Mouse (Mus musculus) lung, postnatal 10 days (tissue): ENCODE measurements around the gene Speer4a.
"Not testable (repeated sequence)": the region's sequence is repeated elsewhere in the genome, so short reads cannot be mapped to it uniquely, and the experiment has no call there.

ENCODE experiments used
- DNase-seq: peaks from one replicate; pipeline ENCODE4 v3.0.0; 2021

Speer4a gene

DNA sequence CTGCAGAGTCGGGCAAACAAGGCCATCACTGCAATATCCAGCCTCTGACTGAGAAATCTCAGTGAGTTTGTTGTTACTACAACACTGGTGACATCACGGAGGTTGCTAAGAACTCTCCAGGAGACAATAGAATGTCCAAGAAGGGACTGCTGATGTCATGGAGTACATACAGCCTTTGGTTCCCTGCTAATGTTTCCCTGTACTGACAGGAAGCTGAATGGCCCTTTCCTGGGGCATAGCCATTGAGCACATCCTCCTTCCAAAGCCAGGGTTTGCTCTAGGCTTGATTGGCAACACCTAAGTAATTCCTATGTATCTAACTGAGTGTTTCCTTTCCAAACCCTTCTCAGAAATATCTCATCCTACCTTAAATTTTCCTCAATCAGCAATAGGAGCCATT lies at the start of gene Speer4a:
Gene Speer4a (minus strand): TSS at position 101 of the 400 bp plus-strand sequence.
- DNase-seq = not testable (repeated sequence)

DNA sequence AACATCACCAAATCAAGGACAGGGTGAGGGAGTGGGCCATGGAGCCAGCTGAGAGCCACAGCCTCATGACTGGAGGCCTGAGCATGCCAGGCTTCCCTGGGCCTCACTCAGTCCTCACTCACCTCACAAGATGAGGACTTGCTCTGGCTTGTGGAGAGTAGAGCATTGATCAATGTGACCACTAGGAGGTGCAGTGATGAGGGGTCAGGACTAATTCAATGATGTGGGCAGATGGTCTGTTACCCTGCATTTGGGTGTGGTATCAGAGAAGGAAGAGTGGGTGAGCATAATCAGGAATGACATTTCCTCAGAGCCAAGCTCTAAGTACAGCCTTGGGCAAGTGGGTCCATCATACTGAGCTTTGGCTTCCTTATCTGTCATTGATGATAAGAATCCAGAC lies 39.7 kb upstream of the Speer4a start:
- DNase-seq = not testable (repeated sequence)

DNA sequence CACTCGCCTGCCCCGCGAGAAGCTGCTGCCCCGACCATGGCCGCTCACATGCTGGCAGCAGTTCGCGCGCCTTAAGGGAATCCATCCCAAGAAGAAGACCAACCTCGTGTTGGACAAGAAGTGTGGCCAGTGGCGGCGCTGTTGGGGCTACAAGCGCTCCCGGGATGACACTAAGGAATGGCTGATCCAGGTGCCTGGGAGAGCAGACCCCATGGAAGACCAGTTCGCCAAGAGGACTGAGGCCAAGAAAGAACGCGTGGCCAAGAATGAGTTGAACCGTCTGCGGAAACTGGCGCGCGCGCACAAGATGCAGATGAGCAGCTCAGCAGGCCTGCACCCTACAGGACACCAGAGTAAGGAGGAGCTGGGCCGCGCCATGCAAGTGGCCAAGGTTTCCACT lies 31.4 kb upstream of the Speer4a start:
- DNase-seq = no peak

DNA sequence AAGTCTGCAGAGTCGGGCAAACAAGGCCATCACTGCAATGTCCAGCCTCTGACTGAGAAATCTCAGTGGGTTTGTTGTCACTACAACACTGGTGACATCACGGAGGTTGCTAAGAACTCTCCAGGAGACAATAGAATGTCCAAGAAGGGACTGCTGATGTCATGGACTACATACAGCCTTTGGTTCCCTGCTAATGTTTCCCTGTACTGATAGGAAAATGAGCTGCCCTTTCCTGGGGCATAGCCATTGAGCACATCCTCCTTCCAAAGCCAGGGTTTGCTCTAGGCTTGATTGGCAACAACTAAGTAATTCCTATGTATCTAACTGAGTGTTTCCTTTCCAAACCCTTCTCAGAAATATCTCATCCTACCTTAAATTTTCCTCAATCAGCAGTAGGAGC lies 19.1 kb upstream of the Speer4a start, which contains the start of gene Gm7347:
Gene Gm7347 (minus strand): TSS at position 101 of the 400 bp plus-strand sequence.
- not testable (repeated sequence) for DNase-seq

DNA sequence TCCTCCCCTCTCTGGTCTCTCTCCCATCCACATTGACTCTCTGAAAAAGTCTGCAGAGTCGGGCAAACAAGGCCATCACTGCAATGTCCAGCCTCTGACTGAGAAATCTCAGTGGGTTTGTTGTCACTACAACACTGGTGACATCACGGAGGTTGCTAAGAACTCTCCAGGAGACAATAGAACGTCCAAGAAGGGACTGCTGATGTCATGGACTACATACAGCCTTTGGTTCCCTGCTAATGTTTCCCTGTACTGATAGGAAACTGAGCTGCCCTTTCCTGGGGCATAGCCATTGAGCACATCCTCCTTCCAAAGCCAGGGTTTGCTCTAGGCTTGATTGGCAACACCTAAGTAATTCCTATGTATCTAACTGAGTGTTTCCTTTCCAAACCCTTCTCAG lies 16.5 kb downstream of the Speer4a start, which contains the start of gene Gm5862:
Gene Gm5862 (minus strand): TSS at position 101 of the 400 bp plus-strand sequence.
- DNase-seq = not testable (repeated sequence)

DNA sequence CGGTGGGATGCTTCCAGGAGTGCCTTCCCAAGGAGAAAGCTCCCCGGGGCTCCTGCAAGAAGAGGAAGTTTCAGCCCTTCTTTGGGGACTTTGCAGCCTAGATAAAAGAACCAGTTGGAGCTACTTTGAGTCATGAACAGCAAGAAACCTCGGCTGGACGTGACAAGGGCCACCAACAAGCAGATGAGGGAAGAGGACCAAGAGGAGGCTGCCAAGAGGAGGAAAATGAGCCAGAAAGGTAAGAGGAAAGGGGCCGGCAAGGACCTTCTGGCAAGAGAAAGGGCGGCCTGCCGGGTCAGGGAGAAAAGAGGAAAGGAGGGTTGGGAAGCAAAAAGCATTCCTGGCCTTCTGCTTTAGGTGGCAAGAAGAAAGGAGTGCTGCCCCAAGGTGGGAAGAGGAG lies 31.7 kb downstream of the Speer4a start:
- not testable (repeated sequence) for DNase-seq

DNA sequence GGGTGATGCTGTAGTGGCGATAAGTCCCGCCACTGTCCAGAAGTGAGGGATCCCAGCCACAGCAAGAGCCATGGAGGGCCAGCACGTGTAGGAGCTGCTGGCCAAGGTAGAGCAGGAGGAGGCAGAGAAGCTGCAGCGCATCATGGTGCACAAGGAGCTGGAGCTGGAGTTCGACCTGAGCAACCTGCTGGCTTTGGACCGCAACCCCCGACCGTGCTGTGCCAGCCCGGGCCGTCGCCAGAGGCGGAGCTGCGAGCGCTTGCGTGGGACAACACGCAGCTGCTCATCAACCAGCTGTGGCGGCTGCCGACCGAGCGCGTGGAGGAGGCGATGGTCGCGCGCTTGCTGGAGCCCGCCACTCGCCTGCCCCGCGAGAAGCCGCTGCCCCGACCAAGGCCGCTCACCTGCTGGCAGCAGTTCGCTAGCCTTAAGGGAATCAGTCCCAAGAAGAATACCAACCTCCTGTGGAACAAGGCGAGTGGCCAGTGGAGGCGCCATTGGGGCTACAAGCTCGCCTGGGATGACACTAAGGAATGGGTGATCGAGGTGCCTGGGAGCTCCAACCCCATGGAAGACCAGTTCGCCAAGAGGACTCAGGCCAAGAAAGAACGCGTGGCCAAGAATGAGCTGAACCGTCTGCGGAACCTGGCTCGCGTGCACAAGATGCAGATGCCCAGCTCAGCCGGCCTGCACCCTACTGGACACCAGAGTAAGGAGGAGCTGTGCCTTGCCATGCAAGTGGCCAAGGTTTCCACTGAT lies 32.2 kb downstream of the Speer4a start:
- peak; percentile 1 for DNase-seq

DNA sequence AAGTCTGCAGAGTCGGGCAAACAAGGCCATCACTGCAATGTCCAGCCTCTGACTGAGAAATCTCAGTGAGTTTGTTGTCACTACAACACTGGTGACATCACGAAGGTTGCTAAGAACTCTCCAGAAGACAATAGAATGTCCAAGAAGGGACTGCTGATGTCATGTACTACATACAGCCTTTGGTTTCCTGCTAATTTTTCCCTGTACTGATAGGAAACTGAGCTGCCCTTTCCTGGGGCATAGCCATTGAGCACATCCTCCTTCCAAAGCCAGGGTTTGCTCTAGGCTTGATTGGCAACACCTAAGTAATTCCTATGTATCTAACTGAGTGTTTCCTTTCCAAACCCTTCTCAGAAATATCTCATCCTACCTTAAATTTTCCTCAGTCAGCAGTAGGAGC lies 34.7 kb downstream of the Speer4a start, which contains the start of gene Gm1979:
Gene Gm1979 (minus strand): TSS at position 101 of the 400 bp plus-strand sequence.
- not testable (repeated sequence) for DNase-seq

DNA sequence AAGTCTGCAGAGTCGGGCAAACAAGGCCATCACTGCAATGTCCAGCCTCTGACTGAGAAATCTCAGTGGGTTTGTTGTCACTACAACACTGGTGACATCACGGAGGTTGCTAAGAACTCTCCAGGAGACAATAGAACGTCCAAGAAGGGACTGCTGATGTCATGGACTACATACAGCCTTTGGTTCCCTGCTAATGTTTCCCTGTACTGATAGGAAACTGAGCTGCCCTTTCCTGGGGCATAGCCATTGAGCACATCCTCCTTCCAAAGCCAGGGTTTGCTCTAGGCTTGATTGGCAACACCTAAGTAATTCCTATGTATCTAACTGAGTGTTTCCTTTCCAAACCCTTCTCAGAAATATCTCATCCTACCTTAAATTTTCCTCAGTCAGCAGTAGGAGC lies 50.8 kb downstream of the Speer4a start, which contains the start of gene Gm21698:
Gene Gm21698 (minus strand): TSS at position 101 of the 400 bp plus-strand sequence.
- not testable (repeated sequence) for DNase-seq
